Mouse (Mus musculus) embryonic facial prominence, embryonic 11.5 days (tissue): ENCODE measurements at regions not wholly inside any gene's neighbourhood (a gene's known extent, or its start where the extent isn't known, plus 50 kb on each side); places are given as distances from the start of the nearest gene placed in this dataset.

Experiments used
- ATAC-seq: fragments of 200-750 bp; cut with Nextera tagmentation; replicated peaks from 2 replicates; pipeline ENCODE4 v1.8.0; 2017; ENCODE audit warnings: low read depth; ENCODE audit not compliant: insufficient number of reproducible peaks, low FRiP score, low TSS enrichment
- DNase-seq: peaks from one replicate; pipeline ENCODE4 v3.0.0-alpha.2; 2015; ENCODE audit warnings: low spot score
- H3K27ac ChIP-seq: fragments of 300-500 bp; sonication (generic); replicated peaks from 2 replicates; pipeline ENCODE4 v1.5.1; 2014; ENCODE audit warnings: mild to moderate bottlenecking, low read depth, low read length, control low read depth
- H3K27me3 ChIP-seq: fragments of 300-500 bp; sonication (generic); 2 replicates; pipeline ENCODE4 v1.6.1; 2014; ENCODE audit warnings: mild to moderate bottlenecking, low read length, moderate library complexity, mixed read lengths; ENCODE audit not compliant: control insufficient read depth, insufficient read depth
- H3K36me3 ChIP-seq: fragments of 300-500 bp; sonication (generic); replicated peaks from 2 replicates; pipeline ENCODE4 v1.6.1; 2014; ENCODE audit warnings: low read depth, mild to moderate bottlenecking, low read length, moderate library complexity, mixed read lengths; ENCODE audit not compliant: control insufficient read depth, insufficient read depth
- H3K4me1 ChIP-seq: fragments of 300-500 bp; sonication (generic); 2 replicates; pipeline ENCODE4 v1.6.1; 2014; ENCODE audit warnings: low read length, mixed read lengths; ENCODE audit not compliant: control insufficient read depth, insufficient read depth
- H3K4me2 ChIP-seq: fragments of 300-500 bp; sonication (generic); 2 replicates; pipeline ENCODE4 v1.6.1; 2014; ENCODE audit warnings: low read depth, mild to moderate bottlenecking, control low read depth, low read length, moderate library complexity
- H3K4me3 ChIP-seq: fragments of 300-500 bp; sonication (generic); 2 replicates; pipeline ENCODE4 v1.5.1; 2014; ENCODE audit warnings: low read depth, low read length, control low read depth
- H3K9ac ChIP-seq: fragments of 300-500 bp; sonication (generic); replicated peaks from 2 replicates; pipeline ENCODE4 v1.6.1; 2014; ENCODE audit warnings: mild to moderate bottlenecking, control low read depth, low read length
- H3K9me3 ChIP-seq: fragments of 300-500 bp; sonication (generic); replicated peaks from 2 replicates; pipeline ENCODE4 v1.6.1; 2016; ENCODE audit warnings: mild to moderate bottlenecking, low read length, inconsistent platforms, mixed read lengths; ENCODE audit not compliant: control insufficient read depth
- WGBS: fragments of 180-500 bp; shearing (Covaris S2); extraction: QIAGEN DNeasy Blood & Tissue Kit; methylation state at CpG from one replicate; pipeline ENCODE4 v1.1.7; 2014; 5-methylcytosine and 5-hydroxymethylcytosine counted together

- Histone ChIP-seq H3K27ac (no peak overlapping the region), H3K4me2 (no peak overlapping the region), H3K9ac (no peak overlapping the region), H3K27me3 (no peaks in the 10 kb centered on the region), H3K4me1 (no peaks in the 10 kb centered on the region), H3K36me3 (no peaks in the 10 kb centered on the region), H3K9me3 (no peaks in the 10 kb centered on the region), H3K4me3 (no peak overlapping the region)
- ATAC-seq (no peak), DNase-seq (no peak)
- 79% methylated on average over 6 of the region's 6 CpGs for WGBS
Observed at GRCm38 (mm10) chr3:21493384-21493783, 583.1 kb upstream of the Tbl1xr1 start.

- Histone ChIP-seq H3K9me3 (no peaks in the 10 kb centered on the region), H3K9ac (no peak overlapping the region), H3K4me2 (no peak overlapping the region), H3K36me3 (no peaks in the 10 kb centered on the region), H3K4me1 (no peaks in the 10 kb centered on the region), H3K4me3 (no peak overlapping the region), H3K27ac (no peak overlapping the region), H3K27me3 (no peaks in the 10 kb centered on the region)
- DNase-seq (no peak), ATAC-seq (no peak)
- WGBS, result 57% methylated on average over 3 of the region's 3 CpGs
Observed at GRCm38 (mm10) chr3:21494904-21495303, 581.5 kb upstream of the Tbl1xr1 start.

DNA sequence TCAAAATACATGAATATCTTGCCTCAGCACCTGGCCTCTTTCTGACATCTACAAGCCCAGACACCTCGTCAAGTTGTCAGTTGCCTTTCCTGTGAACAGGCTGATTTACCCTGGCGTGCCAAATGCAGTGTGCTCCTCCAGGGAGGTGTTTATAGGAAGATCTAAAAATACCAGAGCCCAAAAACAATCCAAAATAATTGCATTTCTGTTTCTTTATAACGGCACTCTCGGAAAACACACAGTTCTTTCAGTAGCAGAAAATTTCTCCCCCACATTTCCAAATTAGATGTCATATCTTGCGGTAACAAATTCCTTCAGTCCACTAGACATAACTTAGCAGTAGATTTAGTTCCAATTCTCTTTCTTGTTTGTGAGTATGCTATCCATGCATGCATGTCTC is 580.8 kb upstream of the Tbl1xr1 start:
- Histone ChIP-seq H3K9me3 (no peaks in the 10 kb centered on the region), H3K4me2 (no peak overlapping the region), H3K4me1 (no peaks in the 10 kb centered on the region), H3K27me3 (no peaks in the 10 kb centered on the region), H3K27ac (no peak overlapping the region), H3K4me3 (no peak overlapping the region), H3K36me3 (no peaks in the 10 kb centered on the region), H3K9ac (no peak overlapping the region)
- ATAC-seq (no peak), DNase-seq (no peak)
- 63% methylated on average over 5 of the region's 5 CpGs for WGBS

DNA sequence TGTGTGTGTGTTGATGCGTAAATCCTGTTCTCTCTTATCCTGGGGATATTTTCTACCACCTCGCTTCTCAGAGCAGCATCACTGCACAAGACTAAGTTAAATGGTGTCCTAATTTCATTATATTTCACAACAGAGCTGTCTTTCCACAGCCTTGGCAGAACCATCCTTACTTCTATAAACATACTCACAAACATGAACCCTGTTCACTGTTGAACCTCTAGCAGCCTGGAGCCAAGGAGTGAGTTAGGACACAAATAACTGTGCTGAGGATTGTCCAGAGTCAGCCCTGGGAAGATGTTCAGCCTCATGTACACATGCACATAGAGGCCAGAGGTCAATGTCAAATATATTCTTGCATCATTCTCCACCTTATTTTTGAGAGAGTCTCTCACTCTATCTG is 580.3 kb upstream of the Tbl1xr1 start:
- no peaks in the 10 kb centered on the region for H3K9me3 ChIP-seq
- no peak for DNase-seq
- H3K36me3 ChIP-seq, result no peaks in the 10 kb centered on the region
- H3K27ac ChIP-seq, result no peak overlapping the region
- no peaks in the 10 kb centered on the region for H3K27me3 ChIP-seq
- no peaks in the 10 kb centered on the region for H3K4me1 ChIP-seq
- H3K9ac ChIP-seq, result no peak overlapping the region
- WGBS, result 62% methylated on average over 2 of the region's 2 CpGs
- no peak overlapping the region for H3K4me3 ChIP-seq
- no peak for ATAC-seq
- no peak overlapping the region for H3K4me2 ChIP-seq

DNA sequence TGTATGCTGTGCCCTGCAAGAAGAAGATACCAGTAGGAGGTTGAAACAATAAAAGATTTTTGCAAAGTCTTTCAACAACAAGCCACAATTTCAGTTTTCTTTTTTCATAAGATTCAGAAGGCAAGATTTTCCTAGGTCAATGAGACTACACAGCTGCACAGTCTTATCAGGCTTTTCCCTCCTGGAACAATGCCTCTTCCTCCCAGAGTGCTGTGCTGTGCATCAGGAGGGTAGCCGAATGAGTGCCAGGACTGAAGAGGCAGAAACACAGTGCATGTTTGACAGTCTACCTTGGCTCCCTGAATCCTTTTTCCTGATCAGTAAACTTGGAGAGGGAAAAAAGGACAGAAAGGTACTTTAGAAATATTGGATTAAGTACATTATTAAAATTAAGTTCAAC is 579.4 kb upstream of the Tbl1xr1 start:
- Histone ChIP-seq H3K27ac (no peak overlapping the region), H3K4me1 (no peaks in the 10 kb centered on the region), H3K9ac (no peak overlapping the region), H3K4me2 (no peak overlapping the region), H3K9me3 (no peaks in the 10 kb centered on the region), H3K4me3 (no peak overlapping the region), H3K27me3 (no peaks in the 10 kb centered on the region), H3K36me3 (no peaks in the 10 kb centered on the region)
- ATAC-seq, result no peak
- 81% methylated on average over 1 of the region's 1 CpGs for WGBS
- no peak for DNase-seq

GRCm38 (mm10) chr3:21507655-21508054 is 568.8 kb upstream of the Tbl1xr1 start:
- WGBS, result 96% methylated on average over 2 of the region's 2 CpGs
- no peak for DNase-seq
- H3K27ac ChIP-seq, result no peak overlapping the region
- no peak overlapping the region for H3K4me2 ChIP-seq
- no peaks in the 10 kb centered on the region for H3K27me3 ChIP-seq
- peaks cover 4% of the 10 kb centered on the region for H3K9me3 ChIP-seq
- no peak for ATAC-seq
- H3K4me3 ChIP-seq, result no peak overlapping the region
- H3K9ac ChIP-seq, result no peak overlapping the region
- H3K36me3 ChIP-seq, result no peaks in the 10 kb centered on the region; the same call in 1 of the 2 replicates
- no peaks in the 10 kb centered on the region for H3K4me1 ChIP-seq

GRCm38 (mm10) chr3:21512081-21512480 is 564.4 kb upstream of the Tbl1xr1 start:
- H3K4me3 ChIP-seq, result no peak overlapping the region
- no peaks in the 10 kb centered on the region; the same call in 1 of the 2 replicates for H3K36me3 ChIP-seq
- no peak for ATAC-seq
- no peak for DNase-seq
- no peaks in the 10 kb centered on the region for H3K4me1 ChIP-seq
- H3K9me3 ChIP-seq, result peaks cover 4% of the 10 kb centered on the region
- WGBS, result 81% methylated on average over 4 of the region's 4 CpGs
- no peak overlapping the region for H3K27ac ChIP-seq
- H3K27me3 ChIP-seq, result no peaks in the 10 kb centered on the region
- H3K4me2 ChIP-seq, result no peak overlapping the region
- no peak overlapping the region for H3K9ac ChIP-seq

DNA sequence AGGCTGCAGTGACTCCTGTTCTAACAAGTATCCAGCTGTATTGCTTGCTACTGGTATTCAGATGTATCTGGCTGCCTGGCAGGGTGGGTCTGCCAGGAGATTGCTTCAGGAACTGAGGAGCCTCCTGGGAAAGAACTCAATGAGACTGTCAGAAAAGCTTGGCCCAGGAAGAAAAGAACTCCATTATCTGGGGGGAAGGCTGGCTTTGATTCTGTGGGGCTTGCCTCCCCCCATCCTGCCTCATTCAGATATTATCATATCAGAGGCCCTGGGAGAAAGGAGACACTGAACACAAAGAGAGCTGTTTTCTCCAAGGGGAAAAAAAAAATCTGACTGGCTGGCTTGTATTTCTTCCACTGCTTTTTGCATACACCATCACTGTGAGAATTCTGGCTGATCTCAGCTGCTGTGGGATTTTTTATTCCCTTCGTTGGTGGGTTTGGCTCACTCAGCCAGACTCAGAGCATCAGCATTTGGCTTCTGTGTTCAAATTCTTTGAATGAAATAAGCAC is 552.0 kb upstream of the Tbl1xr1 start:
- Histone ChIP-seq H3K36me3 (no peaks in the 10 kb centered on the region), H3K27ac (no peak overlapping the region), H3K27me3 (no peaks in the 10 kb centered on the region), H3K4me3 (no peak overlapping the region), H3K9me3 (no peaks in the 10 kb centered on the region), H3K9ac (no peak overlapping the region), H3K4me2 (no peak overlapping the region), H3K4me1 (no peaks in the 10 kb centered on the region)
- 23% methylated on average over 1 of the region's 1 CpGs for WGBS
- ATAC-seq, result no peak
- peak; percentile 7 for DNase-seq
